Mouse (Mus musculus): Measurements from ENCODE around the gene Hid1. TPM values are rescaled to one million over a fixed set of nuclear protein-coding genes. Genes with fewer than 3 reads are reported as not detected.

The Hid1 gene
- total RNA-seq, 2 experiments from 2014 or later, result 18.7 to 19.8 TPM

- no peak for DNase-seq
Measured at GRCm38 (mm10) chr11:115337350-115337749, 30.2 kb downstream of the Hid1 start.

DNA sequence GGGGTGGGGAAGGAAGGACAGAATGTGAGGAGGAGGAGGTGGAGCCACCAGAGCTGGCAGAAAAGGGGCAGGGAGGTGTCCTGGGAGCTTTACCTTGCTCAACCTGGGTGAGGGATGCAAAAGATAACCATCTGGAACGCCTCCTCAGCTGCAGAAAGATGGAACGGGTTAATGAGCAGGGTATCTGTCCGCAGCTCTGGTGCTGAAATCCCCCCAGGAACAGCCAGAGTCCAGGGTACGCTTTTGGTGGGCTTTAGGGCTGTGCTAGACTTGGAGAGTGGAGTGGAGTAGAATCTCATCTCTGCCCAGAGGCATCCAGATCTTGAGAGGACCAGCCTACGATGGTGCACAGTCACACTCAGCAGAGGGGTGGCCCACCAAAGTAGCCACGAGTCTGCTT is 31.4 kb downstream of the Hid1 start:
- no peak for DNase-seq

GRCm38 (mm10) chr11:115335223-115335622 is 32.3 kb downstream of the Hid1 start:
- peak; percentile 52 for DNase-seq

- no peak for DNase-seq
Measured at GRCm38 (mm10) chr11:115334531-115334930, 33.0 kb downstream of the Hid1 start, which contains the start of gene Otop3. TSS of gene Otop3 (plus strand) at chr11:115334731.

DNA sequence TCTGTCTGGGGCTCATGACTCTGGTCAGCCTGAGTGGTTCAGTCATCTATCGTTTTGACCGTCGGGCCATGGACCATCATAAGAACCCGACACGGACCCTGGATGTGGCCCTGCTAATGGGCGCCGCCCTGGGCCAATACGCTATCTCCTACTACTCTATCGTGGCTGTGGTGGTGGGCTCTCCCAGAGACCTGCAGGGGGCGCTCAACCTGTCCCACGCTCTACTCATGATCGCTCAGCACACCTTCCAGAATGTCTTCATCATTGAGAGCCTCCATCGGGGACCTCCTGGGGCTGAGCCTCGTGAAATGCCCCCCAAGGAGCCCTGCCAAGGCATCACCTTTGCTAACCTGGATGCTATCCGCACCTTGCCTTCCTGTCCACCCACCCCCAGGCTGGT is 38.2 kb downstream of the Hid1 start:
- DNase-seq, result no peak

DNA sequence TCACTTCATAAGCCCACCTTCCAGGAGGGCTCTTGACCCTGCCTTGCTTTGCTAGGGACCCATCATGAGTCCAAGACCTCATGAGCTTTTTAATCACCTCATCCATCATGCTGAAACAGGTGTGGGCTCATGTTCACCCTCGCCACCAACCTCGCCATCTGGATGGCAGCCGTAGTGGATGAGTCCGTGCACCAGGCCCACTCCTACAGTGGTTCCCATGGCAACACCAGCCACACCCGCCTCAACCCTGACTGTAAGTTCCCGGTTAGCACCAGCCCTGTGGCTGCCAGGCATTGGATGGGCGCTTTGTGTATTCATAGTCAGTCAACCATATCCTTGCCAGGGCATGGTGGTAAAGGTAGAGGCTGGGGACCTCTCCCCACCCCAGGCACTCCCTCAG is 40.8 kb downstream of the Hid1 start:
- DNase-seq, result no peak

GRCm38 (mm10) chr11:115323354-115323753 is 44.2 kb downstream of the Hid1 start:
- DNase-seq, result no peak

DNA sequence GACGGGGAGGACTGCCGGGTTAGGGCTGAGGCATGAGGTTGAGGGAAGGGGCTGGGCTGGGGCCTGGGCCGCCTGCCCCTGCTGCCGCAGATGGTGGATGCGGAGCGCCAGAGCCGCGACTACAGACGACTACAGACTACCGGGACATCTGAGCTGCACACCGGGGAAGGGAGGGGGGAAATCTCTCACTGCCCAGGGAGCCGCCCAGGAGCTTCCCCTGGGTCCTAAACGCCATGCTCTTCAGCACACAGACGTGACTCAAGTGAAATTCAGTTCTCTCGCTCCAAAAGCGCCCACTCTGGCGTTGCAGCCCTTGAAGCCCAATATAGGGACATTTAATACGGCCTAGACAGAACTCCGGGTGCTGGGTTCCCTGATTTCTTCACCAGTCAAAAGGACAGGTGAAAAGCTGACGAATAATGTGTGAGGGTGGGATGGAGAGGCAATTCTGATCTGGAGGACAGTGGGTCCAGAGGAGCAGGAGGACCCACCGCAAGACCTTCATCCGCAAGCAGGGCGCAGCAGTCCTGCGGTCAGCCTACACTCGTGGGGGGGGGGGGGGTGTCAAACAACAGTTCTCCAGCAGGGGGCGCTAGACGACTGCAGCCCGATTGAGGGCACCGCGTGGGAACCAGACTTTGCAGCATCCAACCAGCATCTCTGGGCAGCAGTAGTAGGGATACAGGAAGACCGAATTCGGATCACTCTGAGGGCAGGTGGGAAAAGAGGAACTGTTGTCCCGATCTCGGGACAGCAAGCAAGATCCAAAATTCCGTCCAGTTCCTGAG is 45.5 kb downstream of the Hid1 start, which contains the start of gene Ush1g:
Gene Ush1g, minus strand, starts transcription at position 136 of the 788 bp plus-strand sequence.
- DNase-seq, result peak; percentile 81

- DNase-seq, result no peak
Measured at GRCm38 (mm10) chr11:115319704-115320383, 47.7 kb downstream of the Hid1 start.

DNA sequence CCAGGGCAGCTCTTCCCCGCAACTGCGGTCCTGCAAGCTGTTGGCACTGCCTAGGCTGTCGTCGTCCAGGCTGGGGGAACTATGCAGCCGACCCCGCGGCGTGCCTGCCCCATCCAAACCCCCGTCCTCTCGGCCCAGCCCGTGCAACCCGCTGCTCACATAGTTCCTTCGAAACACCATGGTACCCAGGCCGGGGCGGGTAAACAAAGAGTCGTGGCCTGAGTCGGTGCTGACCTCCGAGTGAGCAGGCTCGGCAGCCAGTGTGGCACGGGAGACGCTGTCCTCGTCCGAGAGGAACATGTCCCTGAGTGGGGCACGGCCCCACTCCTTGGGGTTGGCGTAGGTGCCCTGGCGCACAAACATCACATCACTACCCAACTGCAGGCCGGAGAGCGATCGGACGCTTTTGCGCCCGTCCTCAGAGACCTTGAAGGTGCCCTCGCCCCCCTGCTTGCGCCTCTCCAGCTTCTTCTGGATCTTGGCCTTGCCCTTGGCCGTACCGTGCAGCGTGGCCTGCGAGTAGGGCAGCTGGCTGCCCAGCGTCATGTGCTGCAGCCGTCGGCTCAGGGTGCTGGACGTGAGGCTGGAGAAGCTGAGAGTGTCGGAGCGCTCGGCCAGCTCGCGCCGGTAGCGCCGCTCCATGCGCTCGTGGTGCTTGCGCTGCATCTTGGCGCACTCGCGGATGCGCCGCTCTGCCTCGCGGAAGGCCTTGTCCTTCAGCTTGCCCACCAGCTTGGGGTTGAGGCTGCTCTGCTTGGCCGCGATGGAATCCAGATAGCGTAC is 49.1 kb downstream of the Hid1 start:
- no peak for DNase-seq

DNA sequence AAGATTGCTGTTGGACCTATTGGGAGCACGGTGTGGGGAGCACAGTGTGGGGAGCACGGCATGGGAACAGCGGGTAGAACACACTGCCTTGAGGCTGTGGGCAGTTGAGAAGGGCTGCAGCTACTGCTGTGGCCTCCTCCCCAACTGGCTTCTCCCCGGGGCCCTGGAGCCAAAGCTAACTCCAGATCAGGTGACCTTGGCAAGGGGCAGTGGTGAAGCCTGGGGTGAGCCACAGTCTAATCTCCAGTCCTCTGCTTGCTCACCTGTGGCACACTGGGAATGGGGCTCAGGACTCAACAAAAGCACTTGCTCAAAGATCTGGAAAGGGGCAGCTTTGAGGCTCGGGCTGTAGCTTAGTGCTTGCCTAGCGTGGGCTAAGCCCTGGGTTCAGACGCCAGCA is 50.4 kb downstream of the Hid1 start:
- DNase-seq, result peak; percentile 30

- DNase-seq, result peak; percentile 33
Measured at GRCm38 (mm10) chr11:115314249-115314648, 53.3 kb downstream of the Hid1 start.

DNA sequence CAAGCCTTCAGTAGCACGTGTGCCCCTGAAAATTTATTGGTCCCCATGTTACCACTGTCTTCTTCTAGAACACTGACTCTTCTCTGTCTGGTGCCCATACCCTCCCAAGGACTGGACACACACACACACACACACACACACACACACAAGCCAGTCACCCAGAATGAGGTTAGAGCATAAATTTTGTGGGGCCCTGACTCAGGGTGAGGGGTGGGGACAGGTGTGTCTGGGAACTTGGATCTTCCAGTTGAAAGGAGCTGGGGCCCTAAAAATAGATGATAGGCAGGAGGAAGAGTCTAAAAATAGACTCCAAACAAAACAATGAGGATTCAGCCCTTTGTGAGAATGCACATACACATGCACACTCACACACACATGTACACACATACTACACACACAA is 58.8 kb downstream of the Hid1 start:
- no peak for DNase-seq

DNA sequence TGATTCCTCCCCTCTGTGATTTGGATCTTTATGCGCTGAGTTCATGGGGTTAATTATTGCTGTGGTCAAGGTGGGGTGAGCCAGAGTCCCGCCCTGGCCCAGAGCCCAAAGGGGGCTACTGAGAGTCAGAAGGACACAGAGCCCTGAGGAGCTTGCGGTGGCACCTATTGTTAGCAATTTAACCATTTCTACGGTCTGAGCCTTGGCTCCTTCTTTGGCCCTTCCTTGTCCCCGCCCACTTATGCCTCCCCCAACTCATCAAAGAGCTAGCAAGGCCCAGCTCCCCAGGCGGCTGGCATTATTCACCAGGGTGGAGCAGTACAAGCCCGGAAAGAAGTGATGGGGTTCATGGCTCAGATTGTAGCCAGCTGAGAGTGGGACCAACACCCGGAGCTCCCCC is 60.7 kb downstream of the Hid1 start, which contains the start of gene Otop2:
Gene Otop2, plus strand, starts transcription at position 301 of the 400 bp plus-strand sequence.
- DNase-seq, result no peak

DNA sequence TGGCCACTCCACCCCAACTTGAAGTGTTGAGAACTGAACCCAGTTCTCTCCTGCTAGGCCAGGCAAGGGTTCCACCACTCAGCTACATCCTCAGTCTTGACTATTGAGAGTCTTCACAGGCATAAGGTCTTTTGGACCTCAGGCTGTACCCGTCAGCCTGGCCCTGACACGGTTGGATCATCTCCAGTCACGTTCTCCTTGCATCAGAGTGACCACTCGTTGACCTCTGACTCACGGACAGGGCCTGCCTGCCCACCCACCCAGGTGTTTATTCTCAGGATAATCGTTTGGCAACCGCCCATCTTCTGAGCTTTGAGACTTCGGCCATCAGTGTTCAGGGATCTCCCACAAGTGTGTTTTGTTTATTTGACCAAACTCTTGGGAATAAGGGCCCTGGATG is 64.4 kb downstream of the Hid1 start:
- no peak for DNase-seq

GRCm38 (mm10) chr11:115301351-115301750 is 66.2 kb downstream of the Hid1 start:
- DNase-seq, result no peak

DNA sequence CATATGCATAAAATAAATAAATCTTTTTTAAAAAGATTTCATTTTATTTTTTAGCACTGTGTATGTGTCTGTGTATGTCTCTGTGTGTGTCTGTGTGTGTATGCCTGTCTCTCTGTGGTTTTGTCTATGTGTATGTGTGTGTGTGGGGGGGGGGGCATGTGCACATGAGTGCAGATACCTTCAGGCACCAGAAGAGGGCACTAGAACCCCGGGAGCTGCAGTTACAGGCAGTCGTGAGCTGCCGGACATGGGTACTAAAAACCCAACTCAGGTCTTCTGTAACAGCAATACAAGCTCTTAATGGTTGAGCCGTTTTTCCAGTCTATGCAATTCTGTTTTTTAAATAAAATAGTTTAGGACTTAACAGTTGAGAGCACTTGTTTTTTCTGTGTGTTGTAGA is 66.8 kb downstream of the Hid1 start:
- DNase-seq, result no peak

DNA sequence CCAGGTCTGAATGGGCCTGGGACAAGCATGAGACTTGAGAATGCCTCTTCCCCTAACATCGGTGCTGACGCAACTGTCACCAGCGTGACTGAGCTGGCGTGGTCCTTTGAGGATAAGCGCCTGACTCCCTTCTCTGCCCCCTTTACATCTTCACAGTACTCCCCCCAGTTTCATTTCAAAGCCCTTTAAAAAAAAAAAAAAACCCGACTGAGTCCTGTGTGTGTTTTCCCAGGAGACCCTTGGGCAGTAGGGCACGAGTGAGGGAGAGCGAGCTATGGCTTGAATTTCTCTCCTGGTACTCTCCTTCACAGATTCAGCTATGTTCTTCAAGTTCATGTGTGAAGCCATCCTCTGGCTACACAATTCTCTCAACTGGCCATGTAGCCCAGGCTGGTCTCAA is 69.4 kb downstream of the Hid1 start:
- DNase-seq, result no peak

All from adrenal gland, postnatal 10 days (tissue).